Mouse (Mus musculus) midbrain, postnatal 0 days (tissue): ENCODE results near the gene Mef2c. TPM values are rescaled to one million over a fixed set of nuclear protein-coding genes. Genes with fewer than 3 reads are reported as not detected.

ENCODE experiments used
- ATAC-seq: fragments of 200-750 bp; cut with Nextera tagmentation; 2 replicates; pipeline ENCODE4 v1.8.0; 2017; ENCODE audit warnings: moderate number of reproducible peaks, mild to moderate bottlenecking, moderate TSS enrichment, moderate library complexity; ENCODE audit not compliant: low FRiP score
- DNase-seq: peaks from one replicate; pipeline ENCODE4 v3.0.0-alpha.2; 2015; ENCODE audit warnings: low spot score
- H3K27ac ChIP-seq: fragments of 300-500 bp; sonication (generic); 2 replicates; pipeline ENCODE4 v1.5.1; 2014; ENCODE audit warnings: low read depth, mild to moderate bottlenecking, low read length, mixed read lengths
- H3K27me3 ChIP-seq: fragments of 300-500 bp; sonication (generic); 2 replicates; pipeline ENCODE4 v1.6.1; 2014; ENCODE audit warnings: low read length, control low read depth, mixed read lengths; ENCODE audit not compliant: insufficient read depth
- H3K36me3 ChIP-seq: fragments of 300-500 bp; sonication (generic); 2 replicates; pipeline ENCODE4 v1.6.1; 2014; ENCODE audit warnings: low read length, control low read depth, mixed read lengths; ENCODE audit not compliant: insufficient read depth
- H3K4me1 ChIP-seq: fragments of 300-500 bp; sonication (generic); 2 replicates; pipeline ENCODE4 v1.6.1; 2014; ENCODE audit warnings: mild to moderate bottlenecking, control low read depth, antibody characterized with exemption, low read length, mixed read lengths; ENCODE audit not compliant: insufficient read depth
- H3K4me2 ChIP-seq: fragments of 300-500 bp; sonication (generic); 2 replicates; pipeline ENCODE4 v1.6.1; 2014; ENCODE audit warnings: low read depth, mild to moderate bottlenecking, low read length, mixed read lengths; ENCODE audit not compliant: poor library complexity, severe bottlenecking
- H3K4me3 ChIP-seq: fragments of 300-500 bp; sonication (generic); 2 replicates; pipeline ENCODE4 v1.5.1; 2014; ENCODE audit warnings: low read depth, mild to moderate bottlenecking, low read length, moderate library complexity
- H3K9ac ChIP-seq: fragments of 300-500 bp; sonication (generic); replicated peaks from 2 replicates; pipeline ENCODE4 v1.6.1; 2014; ENCODE audit warnings: mild to moderate bottlenecking, low read length, moderate library complexity, mixed read lengths; ENCODE audit not compliant: poor library complexity, severe bottlenecking
- H3K9me3 ChIP-seq: fragments of 300-500 bp; sonication (generic); 2 replicates; pipeline ENCODE4 v1.6.1; 2016; ENCODE audit warnings: low read length, control low read depth
- CTCF ChIP-seq: IDR thresholded peaks from 2 replicates; pipeline ENCODE4 v1.5.1; 2016; ENCODE audit warnings: antibody characterized with exemption, mild to moderate bottlenecking
- WGBS: fragments of 180-500 bp; shearing (Covaris S2); extraction: QIAGEN DNeasy Blood & Tissue Kit; methylation state at CpG from one replicate; pipeline ENCODE4 v1.1.7; 2014; 5-methylcytosine and 5-hydroxymethylcytosine counted together
- polyA plus RNA-seq: library from polyadenylated mRNA; unstranded; fragments of >200 nt; fragmentation: Nextera tagmentation; extraction: Ambion mirVana; gene quantifications from 2 replicates; pipeline ENCODE4 v1.2.1, GENCODE M21; 2015
- total RNA-seq: library from RNA; depleted of rRNA; stranded (reverse); fragments of >200 nt; gene quantifications from 2 replicates; pipeline ENCODE4 v1.2.3, GENCODE M21; 2014

Mef2c gene
- total and polyA plus RNA-seq, 2 experiments from 2014 or later, result 32.9 to 50.7 TPM

DNA sequence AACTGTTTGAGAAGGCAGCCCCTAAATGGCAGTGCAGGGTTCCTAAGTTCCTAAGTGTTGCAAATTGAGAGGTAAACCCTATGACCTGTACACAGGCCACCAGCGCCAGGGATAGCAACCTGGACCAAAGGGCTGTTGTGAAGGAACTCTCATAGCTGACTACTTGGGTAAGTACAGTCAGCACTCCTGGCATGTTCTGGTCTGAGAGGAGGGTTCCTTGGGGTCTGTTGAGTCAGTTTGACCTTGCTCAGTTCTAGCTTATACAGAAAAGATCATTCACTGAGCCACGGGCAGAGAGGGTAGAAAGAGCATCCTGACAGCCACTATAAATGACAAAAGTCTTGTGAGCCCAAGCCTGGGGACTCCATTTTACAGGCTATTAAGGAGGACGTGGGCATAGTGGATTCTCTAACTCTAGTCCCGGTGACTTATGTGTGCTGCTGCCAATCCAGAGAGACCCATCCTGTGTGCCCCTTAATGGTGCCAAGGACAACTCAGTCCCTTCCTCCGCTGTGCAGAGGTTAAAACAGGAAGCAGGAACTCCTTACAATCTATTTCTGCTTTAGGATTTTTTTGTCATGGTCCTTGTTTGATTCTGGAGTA is 209.0 kb downstream of the Mef2c start:
- H3K9ac ChIP-seq, result no peak overlapping the region; the same call in 1 of the 2 replicates
- no peak overlapping the region for H3K4me3 ChIP-seq
- peak overlapping the region; percentile 38; the same call in 1 of the 2 replicates for H3K4me2 ChIP-seq
- TF ChIP-seq CTCF, result no peak
- H3K27me3 ChIP-seq, result 0 out of 2 replicates have a peak, but pooled peaks cover 12% of the 10 kb centered on the region
- H3K36me3 ChIP-seq, result no peaks in the 10 kb centered on the region
- peak; percentile 33 for DNase-seq
- no peak for ATAC-seq
- no peak overlapping the region for H3K27ac ChIP-seq
- H3K9me3 ChIP-seq, result no peaks in the 10 kb centered on the region
- 36% methylated on average over 5 of the region's 5 CpGs for WGBS
- no peaks in the 10 kb centered on the region for H3K4me1 ChIP-seq

DNA sequence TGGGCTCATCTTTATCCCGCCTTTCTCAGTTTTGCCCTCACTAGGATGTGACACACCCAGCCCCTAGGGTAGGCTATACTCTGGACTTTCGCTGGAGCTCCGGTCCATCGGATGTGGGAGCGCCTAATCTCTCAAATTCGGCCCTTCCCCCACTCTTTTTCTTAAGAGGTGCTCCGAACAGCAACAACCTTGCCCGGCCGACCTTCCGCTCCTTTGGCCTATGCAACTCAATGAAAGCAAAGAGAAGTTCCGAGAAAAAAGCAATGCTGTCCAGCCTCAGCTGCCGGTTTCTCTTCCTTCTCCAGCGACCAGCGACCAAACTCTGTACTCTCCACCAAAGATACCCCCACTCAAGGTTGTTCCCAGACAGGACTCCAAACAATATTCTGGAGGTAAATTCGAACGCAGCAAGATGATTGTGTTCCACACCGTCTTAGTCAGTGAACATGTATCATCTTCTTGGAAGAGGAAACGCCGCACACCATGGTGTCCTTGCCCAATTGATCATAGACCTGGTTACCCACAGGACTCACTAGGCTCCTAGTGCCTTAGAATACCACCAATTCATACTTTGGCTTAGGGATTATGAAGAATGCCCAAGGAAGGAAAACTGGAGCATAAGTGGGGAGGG is 209.9 kb downstream of the Mef2c start:
- peak overlapping the region; percentile 62 for H3K27ac ChIP-seq

DNA sequence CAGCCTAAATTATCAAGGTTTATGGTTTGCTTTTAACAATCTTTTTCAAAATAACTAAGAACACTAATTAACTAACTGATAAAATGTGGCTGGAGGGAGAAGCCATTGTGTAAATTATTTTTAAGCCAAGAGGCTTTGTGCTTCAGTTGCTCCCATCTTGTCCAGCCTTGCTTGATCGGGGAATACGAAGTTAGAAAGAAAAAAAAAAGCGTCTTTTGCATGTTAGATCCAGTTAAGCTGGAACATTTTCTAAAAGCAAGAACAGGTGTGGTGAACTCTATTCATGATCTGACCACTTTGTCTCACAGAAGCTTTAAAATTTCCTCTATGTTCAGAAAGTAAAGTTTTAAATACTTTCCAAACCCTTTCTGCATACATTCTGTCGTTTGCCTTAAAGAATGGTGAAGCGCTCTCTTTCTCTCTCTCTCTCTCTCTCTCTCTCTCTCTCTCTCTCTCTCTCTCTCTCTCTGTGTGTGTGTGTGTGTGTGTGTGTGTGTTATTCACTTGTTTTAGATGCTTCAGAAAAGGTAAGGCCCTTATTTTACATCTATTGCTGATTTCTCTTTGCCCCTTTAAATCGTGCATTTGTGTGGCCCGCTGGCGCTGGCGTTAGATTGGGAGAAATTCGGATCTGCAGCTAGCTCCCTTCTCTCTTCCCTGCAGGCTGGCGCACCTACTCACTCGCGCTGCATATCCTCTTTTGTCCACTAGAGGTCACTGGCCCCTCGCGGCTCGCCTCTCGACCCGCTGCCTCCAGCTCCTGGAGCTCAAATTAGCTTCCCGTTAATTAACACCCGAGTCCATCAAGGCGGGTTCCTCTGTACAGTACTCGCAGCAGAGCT is 210.9 kb downstream of the Mef2c start:
- peak overlapping the region; percentile 37 for H3K4me3 ChIP-seq
- H3K4me1 ChIP-seq, result no peaks in the 10 kb centered on the region
- peak overlapping the region; percentile 52 for H3K9ac ChIP-seq
- H3K9me3 ChIP-seq, result no peaks in the 10 kb centered on the region
- H3K27me3 ChIP-seq, result 0 out of 2 replicates have a peak, but pooled peaks cover 12% of the 10 kb centered on the region
- DNase-seq (peak; percentile 95), ATAC-seq (peak; percentile 82)
- peak; percentile 97 for TF ChIP-seq CTCF
- H3K4me2 ChIP-seq, result peak overlapping the region; percentile 79
- WGBS, result 3% methylated on average over 22 of the region's 22 CpGs
- no peaks in the 10 kb centered on the region for H3K36me3 ChIP-seq
- H3K27ac ChIP-seq, result peak overlapping the region; percentile 77

More for the DNA sequence above, 209.9 kb downstream of the Mef2c start:
- peak overlapping the region; percentile 16; the same call in 1 of the 2 replicates for H3K4me3 ChIP-seq
- H3K9ac ChIP-seq, result peak overlapping the region; percentile 1; the same call in 1 of the 2 replicates
- 16% methylated on average over 19 of the region's 19 CpGs for WGBS
- H3K4me1 ChIP-seq, result no peaks in the 10 kb centered on the region
- DNase-seq (peak; percentile 37), ATAC-seq (no peak)
- no peak for TF ChIP-seq CTCF
- peak overlapping the region; percentile 38 for H3K4me2 ChIP-seq
- 0 out of 2 replicates have a peak, but pooled peaks cover 12% of the 10 kb centered on the region for H3K27me3 ChIP-seq
- H3K36me3 ChIP-seq, result no peaks in the 10 kb centered on the region
- H3K9me3 ChIP-seq, result no peaks in the 10 kb centered on the region

DNA sequence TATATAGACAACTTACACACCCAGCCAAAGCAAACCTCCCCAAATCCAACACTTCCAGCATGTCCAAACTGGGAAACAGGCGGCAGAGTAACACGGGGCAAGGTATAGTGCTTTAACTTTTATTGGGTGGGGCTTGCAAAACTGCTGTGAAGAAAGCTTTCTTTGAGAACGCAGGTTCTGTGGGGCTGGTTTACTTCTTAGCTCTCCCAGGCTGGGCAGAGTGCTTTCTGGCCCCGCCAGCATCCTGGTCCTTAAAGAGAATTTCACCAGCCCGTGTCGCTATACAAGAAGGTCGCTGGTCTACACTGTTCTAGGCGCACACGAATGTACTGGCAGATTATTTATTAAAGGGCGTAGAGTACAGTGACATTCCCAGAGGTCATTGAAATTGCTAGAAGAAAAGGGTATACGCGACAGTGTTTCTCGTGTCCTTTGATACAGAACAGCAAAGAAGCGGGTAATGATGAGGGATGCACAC is 211.5 kb downstream of the Mef2c start:
- WGBS, result 4% methylated on average over 14 of the region's 14 CpGs
- Histone ChIP-seq H3K4me3 (peak overlapping the region; percentile 37), H3K4me2 (peak overlapping the region; percentile 79), H3K9ac (peak overlapping the region; percentile 52), H3K4me1 (no peaks in the 10 kb centered on the region), H3K9me3 (no peaks in the 10 kb centered on the region), H3K27ac (peak overlapping the region; percentile 77), H3K36me3 (no peaks in the 10 kb centered on the region), H3K27me3 (0 out of 2 replicates have a peak, but pooled peaks cover 12% of the 10 kb centered on the region)
- DNase-seq (no peak), ATAC-seq (no peak)
- no peak for TF ChIP-seq CTCF

GRCm38 (mm10) chr13:83715971-83716615 is 212.3 kb downstream of the Mef2c start:
- peak overlapping the region; percentile 37 for H3K4me3 ChIP-seq
- TF ChIP-seq CTCF, result no peak
- H3K9me3 ChIP-seq, result no peaks in the 10 kb centered on the region
- no peaks in the 10 kb centered on the region for H3K4me1 ChIP-seq
- peak overlapping the region; percentile 79 for H3K4me2 ChIP-seq
- no peaks in the 10 kb centered on the region for H3K36me3 ChIP-seq
- ATAC-seq (no peak), DNase-seq (peak; percentile 27)
- 0 out of 2 replicates have a peak, but pooled peaks cover 12% of the 10 kb centered on the region for H3K27me3 ChIP-seq
- H3K9ac ChIP-seq, result peak overlapping the region; percentile 52
- H3K27ac ChIP-seq, result peak overlapping the region; percentile 77
- 8% methylated on average over 27 of the region's 27 CpGs for WGBS
